In the genomic region with DNA sequence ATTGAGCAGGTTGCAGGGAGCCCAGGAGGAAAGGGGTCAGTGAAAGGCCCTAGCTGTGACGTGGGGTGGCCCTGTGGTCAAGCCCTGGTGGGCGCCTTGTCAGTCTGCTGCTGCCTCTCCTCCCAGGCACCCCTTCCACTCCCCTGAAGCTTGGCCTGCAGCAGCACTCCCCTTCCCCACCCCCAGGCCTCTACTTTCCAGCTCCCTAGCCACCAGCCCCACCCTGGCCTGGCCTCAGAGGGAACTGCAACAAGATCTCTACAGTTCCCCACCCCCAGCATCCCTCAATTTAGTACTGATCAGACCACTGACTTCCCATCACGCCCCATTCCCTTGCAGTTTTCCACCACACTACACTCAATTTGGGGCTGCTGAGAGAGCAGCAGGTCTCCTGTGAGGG, we compare ENCODE assay signal across 10 mouse cellular contexts. TPM values are rescaled to one million over a fixed set of nuclear protein-coding genes. Genes with fewer than 3 reads are reported as not detected.
DNase-seq lines count a peak whose midpoint lies in the region; ATAC-seq and TF ChIP-seq lines count a peak whose summit lies in the region.
"Had no signal": no experiment of that assay in that cellular context is flagged by ENCODE, and none has a peak within 500 bp of the region (broad histone marks: within the 10 kb centered on the region; RNA-seq: fewer than 3 reads in every experiment).

No protein-coding gene starts in this region.

- no peaks in the 10 kb centered on the region for H3K27me3 ChIP-seq in heart, postnatal 0 days (ENCODE audit: control insufficient read depth, insufficient read depth, low read length)
- no peaks in the 10 kb centered on the region for H3K27me3 ChIP-seq in midbrain, embryonic 13.5 days
- H3K27me3 ChIP-seq: Patski had no signal

- H3K4me2 ChIP-seq in heart, postnatal 0 days (ENCODE audit: low read depth, low read length) = no peak overlapping the region
- no peak overlapping the region for H3K4me2 ChIP-seq in midbrain, embryonic 13.5 days (replicated peaks)

- 0 out of 2 replicates have a peak, but pooled peaks cover 6% of the 10 kb centered on the region for H3K4me1 ChIP-seq in heart, postnatal 0 days (ENCODE audit: control insufficient read depth, insufficient read depth)
- H3K4me1 ChIP-seq in midbrain, embryonic 13.5 days (replicated peaks) = peaks cover 18% of the 10 kb centered on the region

- H3K9me3 ChIP-seq in heart, postnatal 0 days (replicated peaks; ENCODE audit: control insufficient read depth, low read length) = no peaks in the 10 kb centered on the region
- no peaks in the 10 kb centered on the region for H3K9me3 ChIP-seq in midbrain, embryonic 13.5 days

- no peak overlapping the region for H3K9ac ChIP-seq in heart, postnatal 0 days (replicated peaks; ENCODE audit: low read depth, low read length)
- 0 out of 2 replicates have a peak overlapping the region, but pooled peaks have one; percentile 48 for H3K9ac ChIP-seq in midbrain, embryonic 13.5 days (replicated peaks)

- WGBS in heart, postnatal 0 days = 86% methylated on average over 3 of the region's 3 CpGs
- 56% methylated on average over 3 of the region's 3 CpGs for WGBS in midbrain, embryonic 13.5 days

- no peak overlapping the region for H3K4me3 ChIP-seq in heart, postnatal 0 days (ENCODE audit: low read depth, low read length)
- H3K4me3 ChIP-seq in midbrain, embryonic 13.5 days (replicated peaks) = no peak overlapping the region

- 0 out of 2 replicates have a peak overlapping the region, but pooled peaks have one; percentile 1 for H3K27ac ChIP-seq in heart, postnatal 0 days (ENCODE audit: low read depth)
- H3K27ac ChIP-seq in midbrain, embryonic 13.5 days = peak overlapping the region; percentile 77

- intact Hi-C loops in left cerebral cortex, postnatal 10 days (cut with DNase I) = no loop called here

- TF ChIP-seq EP300 in heart, postnatal 0 days (IDR thresholded peaks at IDR 0.05; ENCODE audit: low read depth) = no peak

- TF ChIP-seq CTCF in heart, postnatal 0 days (IDR thresholded peaks at IDR 0.05; ENCODE audit: low read depth) = no peak

- H3K36me3 ChIP-seq in heart, postnatal 0 days (replicated peaks; ENCODE audit: control insufficient read depth, insufficient read depth, low read length) = no peaks in the 10 kb centered on the region
- no peaks in the 10 kb centered on the region for H3K36me3 ChIP-seq in midbrain, embryonic 13.5 days

- peak; percentile 34 for DNase-seq in kidney, postnatal 10 days
- no peak for DNase-seq in kidney, postnatal 36 days
- DNase-seq in embryo, embryonic 9.5 days (ENCODE audit: extremely low spot score) = peak; percentile 12
- no peak for DNase-seq in heart, postnatal 0 days (ENCODE audit: low spot score)
- DNase-seq in right cerebral cortex, postnatal 25 days = no peak
- DNase-seq in cerebellum, adult 9-10 months = no peak
- no peak for DNase-seq in left cerebral cortex, postnatal 10 days (ENCODE audit: extremely low spot score in 1 of 2, low spot score in 2 of 2)
- DNase-seq: lung, adult 2 months had no signal

- no peak for ATAC-seq in heart, postnatal 0 days (ENCODE audit: insufficient read depth, low read depth)
- ATAC-seq in midbrain, embryonic 13.5 days = peak; percentile 41
- ATAC-seq: Patski had no signal

RNA-seq across cellular contexts. Expression of a gene that starts 53.4 kb away (rescaled TPM):
- not detected in 2 replicates for total RNA-seq in heart, postnatal 0 days (2014; rRNA removed; ENCODE audit: low replicate concordance)
- polyA plus RNA-seq in heart, postnatal 0 days (2015; fragmentation: Nextera tagmentation; extraction: Ambion mirVana) = not detected in 2 replicates
- not detected in 2 replicates for polyA plus RNA-seq in midbrain, embryonic 13.5 days (2015; fragmentation: Nextera tagmentation; extraction: Ambion mirVana)
- not detected for total RNA-seq in left cerebral cortex, postnatal 10 days (2021)
- polyA plus RNA-seq: Patski had no signal

Comparison
In these comparisons a context has a peak if more than half of its experiments do, and no peak if none do; other contexts are left out.
1. DNase-seq: peak in kidney, postnatal 10 days (single experiment) and embryo, embryonic 9.5 days (single experiment); none in kidney, postnatal 36 days (0 of 2), heart, postnatal 0 days (single experiment), right cerebral cortex, postnatal 25 days (single experiment), cerebellum, adult 9-10 months (single experiment) and left cerebral cortex, postnatal 10 days (0 of 2).